Comparison of ENCODE assay signal across 8 mouse cellular contexts in genomic region chr11:120579316-120580107, GRCm38 (mm10). TPM values are rescaled to one million over a fixed set of nuclear protein-coding genes. Genes with fewer than 3 reads are reported as not detected.
DNase-seq lines count a peak whose midpoint lies in the region; ATAC-seq lines count a peak whose summit lies in the region.

No protein-coding gene starts in this region.

- 57% methylated on average over 15 of the region's 15 CpGs for WGBS in embryonic facial prominence, embryonic 14.5 days
- WGBS in heart, embryonic 12.5 days = 49% methylated on average over 15 of the region's 15 CpGs
- WGBS in kidney, embryonic 16.5 days = 48% methylated on average over 15 of the region's 15 CpGs
- WGBS in neural tube, embryonic 14.5 days = 66% methylated on average over 15 of the region's 15 CpGs

- peaks cover 11% of the 10 kb centered on the region for H3K4me1 ChIP-seq in embryonic facial prominence, embryonic 14.5 days (ENCODE audit: control insufficient read depth, insufficient read depth, low read length)
- peaks cover 33% of the 10 kb centered on the region for H3K4me1 ChIP-seq in heart, embryonic 12.5 days (replicated peaks)
- H3K4me1 ChIP-seq in kidney, embryonic 16.5 days (ENCODE audit: insufficient read depth, low read length) = peaks cover 45% of the 10 kb centered on the region
- H3K4me1 ChIP-seq in neural tube, embryonic 14.5 days (ENCODE audit: control insufficient read depth, insufficient read depth, low read length) = peaks cover 20% of the 10 kb centered on the region

- peaks cover 4% of the 10 kb centered on the region; the same call in 1 of the 2 replicates for H3K9me3 ChIP-seq in embryonic facial prominence, embryonic 14.5 days (ENCODE audit: control insufficient read depth, low read length)
- no peaks in the 10 kb centered on the region; the same call in 1 of the 2 replicates for H3K9me3 ChIP-seq in heart, embryonic 12.5 days (replicated peaks)
- H3K9me3 ChIP-seq in kidney, embryonic 16.5 days (ENCODE audit: low read length) = 0 out of 2 replicates have a peak, but pooled peaks cover 4% of the 10 kb centered on the region
- no peaks in the 10 kb centered on the region for H3K9me3 ChIP-seq in neural tube, embryonic 14.5 days (ENCODE audit: control insufficient read depth, low read length)

- H3K4me2 ChIP-seq in embryonic facial prominence, embryonic 14.5 days (ENCODE audit: low read depth, low read length) = peak overlapping the region; percentile 64
- H3K4me2 ChIP-seq in heart, embryonic 12.5 days = peak overlapping the region; percentile 91
- peak overlapping the region; percentile 61 for H3K4me2 ChIP-seq in kidney, embryonic 16.5 days (replicated peaks; ENCODE audit: low read depth, low read length)
- peak overlapping the region; percentile 99 for H3K4me2 ChIP-seq in neural tube, embryonic 14.5 days (ENCODE audit: low read depth, low read length)

- no peaks in the 10 kb centered on the region for H3K27me3 ChIP-seq in embryonic facial prominence, embryonic 14.5 days (replicated peaks; ENCODE audit: control insufficient read depth, insufficient read depth, low read length)
- no peaks in the 10 kb centered on the region for H3K27me3 ChIP-seq in heart, embryonic 12.5 days (replicated peaks)
- H3K27me3 ChIP-seq in kidney, embryonic 16.5 days (ENCODE audit: insufficient read depth, low read length) = no peaks in the 10 kb centered on the region
- no peaks in the 10 kb centered on the region for H3K27me3 ChIP-seq in neural tube, embryonic 14.5 days (ENCODE audit: control insufficient read depth, insufficient read depth, low read length)

- peak overlapping the region; percentile 88 for H3K4me3 ChIP-seq in embryonic facial prominence, embryonic 14.5 days (ENCODE audit: low read depth, low read length)
- H3K4me3 ChIP-seq in heart, embryonic 12.5 days = peak overlapping the region; percentile 92
- peak overlapping the region; percentile 88 for H3K4me3 ChIP-seq in kidney, embryonic 16.5 days (ENCODE audit: low read length)
- peak overlapping the region; percentile 89 for H3K4me3 ChIP-seq in neural tube, embryonic 14.5 days (ENCODE audit: low read depth, low read length)

- peak; percentile 83 to 86 for DNase-seq in CD8-positive naive resting alpha-beta T cell, adult 2 months (ENCODE audit: low read depth in 2 of 2, low spot score in 2 of 2)
- DNase-seq in adrenal gland, postnatal 25 days = peak; percentile 64
- peak; percentile 65 for DNase-seq in embryonic facial prominence, embryonic 14.5 days (ENCODE audit: low spot score)
- peak; percentile 67 to 78 for DNase-seq in lung, adult 18-20 months
- peak; percentile 85 for DNase-seq in thymus, postnatal 0 days (ENCODE audit: low spot score)

- H3K36me3 ChIP-seq in embryonic facial prominence, embryonic 14.5 days (ENCODE audit: control insufficient read depth, insufficient read depth, low read length) = peaks cover 46% of the 10 kb centered on the region
- peaks cover 47% of the 10 kb centered on the region for H3K36me3 ChIP-seq in heart, embryonic 12.5 days
- peaks cover 36% of the 10 kb centered on the region for H3K36me3 ChIP-seq in kidney, embryonic 16.5 days (ENCODE audit: insufficient read depth, low read length)
- H3K36me3 ChIP-seq in neural tube, embryonic 14.5 days (ENCODE audit: control insufficient read depth, insufficient read depth, low read length) = peaks cover 24% of the 10 kb centered on the region

- H3K9ac ChIP-seq in embryonic facial prominence, embryonic 14.5 days (ENCODE audit: low read depth, low read length) = peak overlapping the region; percentile 94
- H3K9ac ChIP-seq in heart, embryonic 12.5 days = peak overlapping the region; percentile 98
- peak overlapping the region; percentile 97 for H3K9ac ChIP-seq in kidney, embryonic 16.5 days (replicated peaks; ENCODE audit: low read length)
- peak overlapping the region; percentile 99; the same call in 1 of the 2 replicates for H3K9ac ChIP-seq in neural tube, embryonic 14.5 days (replicated peaks; ENCODE audit: low read depth, low read length)

- peak overlapping the region; percentile 96; the same call in 1 of the 2 replicates for H3K27ac ChIP-seq in embryonic facial prominence, embryonic 14.5 days (replicated peaks; ENCODE audit: low read depth, low read length)
- H3K27ac ChIP-seq in heart, embryonic 12.5 days (ENCODE audit: poor library complexity, severe bottlenecking) = peak overlapping the region; percentile 93; the same call in 1 of the 2 replicates
- peak overlapping the region; percentile 90 for H3K27ac ChIP-seq in kidney, embryonic 16.5 days (ENCODE audit: low read length)
- H3K27ac ChIP-seq in neural tube, embryonic 14.5 days (ENCODE audit: low read depth, low read length) = peak overlapping the region; percentile 94; the same call in 1 of the 2 replicates

- no peak for ATAC-seq in embryonic facial prominence, embryonic 14.5 days (ENCODE audit: low read depth)
- ATAC-seq in heart, embryonic 12.5 days (ENCODE audit: insufficient number of reproducible peaks, low FRiP score) = no peak
- no peak for ATAC-seq in kidney, embryonic 16.5 days (ENCODE audit: low FRiP score, low TSS enrichment)
- ATAC-seq in neural tube, embryonic 14.5 days (ENCODE audit: low read depth) = no peak

RNA-seq across cellular contexts. Expression of gene Arhgdia, which starts 1.9 kb away (rescaled TPM):
- total RNA-seq in adrenal gland, postnatal 25 days (2021) = 333 and 334 TPM in 2 replicates
- polyA plus RNA-seq in embryonic facial prominence, embryonic 14.5 days (2014; fragmentation: Nextera tagmentation; extraction: Ambion mirVana) = 558 and 609 TPM in 2 replicates
- polyA plus RNA-seq in heart, embryonic 12.5 days (2016; fragmentation: Nextera tagmentation; extraction: Ambion mirVana) = 422 and 442 TPM in 2 replicates
- 696 and 712 TPM in 2 replicates for polyA plus RNA-seq in kidney, embryonic 16.5 days (2015; fragmentation: Nextera tagmentation; extraction: Ambion mirVana)
- 419 and 479 TPM in 2 replicates for polyA plus RNA-seq in neural tube, embryonic 14.5 days (2014; fragmentation: Nextera tagmentation; extraction: Ambion mirVana)
- polyA plus RNA-seq in thymus, postnatal 0 days (2015; fragmentation: Nextera tagmentation; extraction: Ambion mirVana) = 553 and 615 TPM in 2 replicates

RNA-seq across cellular contexts. Expression of gene P4hb, which starts 6.5 kb away (rescaled TPM):
- 407 and 486 TPM in 2 replicates for total RNA-seq in adrenal gland, postnatal 25 days (2021)
- 996 and 1,037 TPM in 2 replicates for polyA plus RNA-seq in embryonic facial prominence, embryonic 14.5 days (2014; fragmentation: Nextera tagmentation; extraction: Ambion mirVana)
- polyA plus RNA-seq in heart, embryonic 12.5 days (2016; fragmentation: Nextera tagmentation; extraction: Ambion mirVana) = 478 and 480 TPM in 2 replicates
- polyA plus RNA-seq in kidney, embryonic 16.5 days (2015; fragmentation: Nextera tagmentation; extraction: Ambion mirVana) = 843 and 914 TPM in 2 replicates
- 248 and 330 TPM in 2 replicates for polyA plus RNA-seq in neural tube, embryonic 14.5 days (2014; fragmentation: Nextera tagmentation; extraction: Ambion mirVana)
- 254 and 290 TPM in 2 replicates for polyA plus RNA-seq in thymus, postnatal 0 days (2015; fragmentation: Nextera tagmentation; extraction: Ambion mirVana)

RNA-seq across cellular contexts. Expression of gene Alyref, which starts 18.7 kb away (rescaled TPM):
- 101 and 105 TPM in 2 replicates for total RNA-seq in adrenal gland, postnatal 25 days (2021)
- 406 and 433 TPM in 2 replicates for polyA plus RNA-seq in embryonic facial prominence, embryonic 14.5 days (2014; fragmentation: Nextera tagmentation; extraction: Ambion mirVana)
- polyA plus RNA-seq in heart, embryonic 12.5 days (2016; fragmentation: Nextera tagmentation; extraction: Ambion mirVana) = 356 and 361 TPM in 2 replicates
- polyA plus RNA-seq in kidney, embryonic 16.5 days (2015; fragmentation: Nextera tagmentation; extraction: Ambion mirVana) = 92.2 and 372 TPM in 2 replicates
- polyA plus RNA-seq in neural tube, embryonic 14.5 days (2014; fragmentation: Nextera tagmentation; extraction: Ambion mirVana) = 191 and 222 TPM in 2 replicates
- 571 and 587 TPM in 2 replicates for polyA plus RNA-seq in thymus, postnatal 0 days (2015; fragmentation: Nextera tagmentation; extraction: Ambion mirVana)

RNA-seq across cellular contexts. Expression of gene Anapc11, which starts 18.7 kb away (rescaled TPM):
- total RNA-seq in adrenal gland, postnatal 25 days (2021) = 81.5 and 102 TPM in 2 replicates
- 238 and 242 TPM in 2 replicates for polyA plus RNA-seq in embryonic facial prominence, embryonic 14.5 days (2014; fragmentation: Nextera tagmentation; extraction: Ambion mirVana)
- polyA plus RNA-seq in heart, embryonic 12.5 days (2016; fragmentation: Nextera tagmentation; extraction: Ambion mirVana) = 174 and 175 TPM in 2 replicates
- polyA plus RNA-seq in kidney, embryonic 16.5 days (2015; fragmentation: Nextera tagmentation; extraction: Ambion mirVana) = 195 and 197 TPM in 2 replicates
- polyA plus RNA-seq in neural tube, embryonic 14.5 days (2014; fragmentation: Nextera tagmentation; extraction: Ambion mirVana) = 209 and 236 TPM in 2 replicates
- polyA plus RNA-seq in thymus, postnatal 0 days (2015; fragmentation: Nextera tagmentation; extraction: Ambion mirVana) = 158 and 179 TPM in 2 replicates

RNA-seq across cellular contexts. Expression of gene Ppp1r27, which starts 28.6 kb away (rescaled TPM):
- total RNA-seq in adrenal gland, postnatal 25 days (2021) = 1.4 TPM in 1 of 2 replicates, not detected in the other
- 9.6 and 9.7 TPM in 2 replicates for polyA plus RNA-seq in embryonic facial prominence, embryonic 14.5 days (2014; fragmentation: Nextera tagmentation; extraction: Ambion mirVana)
- polyA plus RNA-seq in heart, embryonic 12.5 days (2016; fragmentation: Nextera tagmentation; extraction: Ambion mirVana) = not detected in 2 replicates
- polyA plus RNA-seq in kidney, embryonic 16.5 days (2015; fragmentation: Nextera tagmentation; extraction: Ambion mirVana) = 0.55 and 0.57 TPM in 2 replicates
- polyA plus RNA-seq in neural tube, embryonic 14.5 days (2014; fragmentation: Nextera tagmentation; extraction: Ambion mirVana) = not detected in 2 replicates
- 13.7 and 17.1 TPM in 2 replicates for polyA plus RNA-seq in thymus, postnatal 0 days (2015; fragmentation: Nextera tagmentation; extraction: Ambion mirVana)
